Mouse (Mus musculus) MN1 (cell line): ENCODE data around the gene Supt16.

Experiments used
- DNase-seq: peaks from one replicate; pipeline ENCODE4 v3.0.0-alpha.2; 2016; ENCODE audit warnings: low spot score

Gene Supt16

GRCm38 (mm10) chr14:52197156-52197878, at the start of gene Supt16:
Gene Supt16, minus strand, starts transcription at chr14:52197416.
- peak; percentile 92 for DNase-seq

- no peak for DNase-seq
These were observed 48.9 kb upstream of the Supt16 start for GRCm38 (mm10) chr14:52246129-52246528.

GRCm38 (mm10) chr14:52244690-52245042, 47.5 kb upstream of the Supt16 start:
- DNase-seq = no peak

- DNase-seq = peak; percentile 98
These were observed 46.9 kb upstream of the Supt16 start for GRCm38 (mm10) chr14:52244041-52244689.

GRCm38 (mm10) chr14:52236216-52236615, 39.0 kb upstream of the Supt16 start:
- DNase-seq = no peak

- no peak for DNase-seq
These were observed 37.9 kb upstream of the Supt16 start for GRCm38 (mm10) chr14:52235165-52235564.

GRCm38 (mm10) chr14:52232249-52232648, 35.0 kb upstream of the Supt16 start:
- DNase-seq = no peak

- no peak for DNase-seq
These were observed 28.8 kb upstream of the Supt16 start for GRCm38 (mm10) chr14:52225972-52226371.

GRCm38 (mm10) chr14:52217261-52217660, 20.0 kb upstream of the Supt16 start:
- DNase-seq = no peak

- no peak for DNase-seq
These were observed 2.2 kb upstream of the Supt16 start for GRCm38 (mm10) chr14:52199412-52199811.

GRCm38 (mm10) chr14:52198141-52198540, 925 bp upstream of the Supt16 start:
- no peak for DNase-seq

- peak; percentile 27 for DNase-seq
These were observed 723 bp downstream of the Supt16 start for GRCm38 (mm10) chr14:52196230-52197155.

GRCm38 (mm10) chr14:52195691-52196090, 1.5 kb downstream of the Supt16 start:
- peak; percentile 65 for DNase-seq

- peak; percentile 38 for DNase-seq
These were observed 6.4 kb downstream of the Supt16 start for GRCm38 (mm10) chr14:52190740-52191359.

GRCm38 (mm10) chr14:52189519-52189918, 7.7 kb downstream of the Supt16 start:
- no peak for DNase-seq

- DNase-seq = no peak
These were observed 8.4 kb downstream of the Supt16 start for GRCm38 (mm10) chr14:52188788-52189187.

- no peak for DNase-seq
These were observed 30.6 kb downstream of the Supt16 start for GRCm38 (mm10) chr14:52166571-52166970.

GRCm38 (mm10) chr14:52160911-52161310, 36.3 kb downstream of the Supt16 start:
- DNase-seq = peak; percentile 17

- DNase-seq = no peak
These were observed 42.2 kb downstream of the Supt16 start for GRCm38 (mm10) chr14:52155008-52155407.

GRCm38 (mm10) chr14:52152613-52153012, 44.6 kb downstream of the Supt16 start:
- DNase-seq = no peak

- no peak for DNase-seq
These were observed 45.0 kb downstream of the Supt16 start for GRCm38 (mm10) chr14:52152179-52152578.

GRCm38 (mm10) chr14:52149888-52150287, 47.3 kb downstream of the Supt16 start:
- DNase-seq = no peak
